In genomic region chr5:139483171-139483848, GRCm38 (mm10) we compare ENCODE assay signal across 8 mouse cellular contexts. TPM values are rescaled to one million over a fixed set of nuclear protein-coding genes. Genes with fewer than 3 reads are reported as not detected.
A peak's percentile ranks its signal among the peaks of the same experiment; 100 is the strongest.
DNase-seq lines count a peak whose midpoint lies in the region; ATAC-seq lines count a peak whose summit lies in the region.

No protein-coding gene starts in this region.

- DNase-seq in heart, adult 18-20 months: no peak
- peak; percentile 70 for DNase-seq in T-cell, adult 2 months (ENCODE audit: low spot score)
- DNase-seq in induced T-regulatory cell, adult 2 months (ENCODE audit: low read depth): peak; percentile 78
- DNase-seq in cerebellum, adult 11 months: no peak
- DNase-seq in right cerebral cortex, postnatal 10 days (ENCODE audit: low spot score in 2 of 2): no peak
- DNase-seq in adrenal gland, postnatal 25 days: no peak

- H3K4me1 ChIP-seq in heart, embryonic 13.5 days: peaks cover 15% of the 10 kb centered on the region
- peaks cover 10% of the 10 kb centered on the region for H3K4me1 ChIP-seq in midbrain, embryonic 12.5 days

- peaks cover 6% of the 10 kb centered on the region for H3K9me3 ChIP-seq in heart, embryonic 13.5 days
- peaks cover 8% of the 10 kb centered on the region for H3K9me3 ChIP-seq in midbrain, embryonic 12.5 days

- H3K36me3 ChIP-seq in heart, embryonic 13.5 days: peaks cover 44% of the 10 kb centered on the region
- H3K36me3 ChIP-seq in midbrain, embryonic 12.5 days: peaks cover 39% of the 10 kb centered on the region

- H3K27me3 ChIP-seq in heart, embryonic 13.5 days (replicated peaks): no peaks in the 10 kb centered on the region
- no peaks in the 10 kb centered on the region for H3K27me3 ChIP-seq in midbrain, embryonic 12.5 days

- 48% methylated on average over 14 of the region's 14 CpGs for WGBS in heart, embryonic 13.5 days
- 66% methylated on average over 14 of the region's 14 CpGs for WGBS in midbrain, embryonic 12.5 days

- H3K27ac ChIP-seq in heart, embryonic 13.5 days (replicated peaks): no peak overlapping the region
- no peak overlapping the region for H3K27ac ChIP-seq in midbrain, embryonic 12.5 days (replicated peaks)

- peak overlapping the region; percentile 72 for H3K4me3 ChIP-seq in heart, embryonic 13.5 days
- H3K4me3 ChIP-seq in midbrain, embryonic 12.5 days: peak overlapping the region; percentile 91

- peak overlapping the region; percentile 86 for H3K9ac ChIP-seq in heart, embryonic 13.5 days
- H3K9ac ChIP-seq in midbrain, embryonic 12.5 days (replicated peaks): peak overlapping the region; percentile 71

- ATAC-seq in heart, embryonic 13.5 days (ENCODE audit: extremely low read depth, insufficient number of reproducible peaks, low FRiP score, low TSS enrichment): no peak
- no peak for ATAC-seq in midbrain, embryonic 12.5 days (ENCODE audit: low FRiP score, low read depth)

- H3K4me2 ChIP-seq in heart, embryonic 13.5 days: peak overlapping the region; percentile 94
- H3K4me2 ChIP-seq in midbrain, embryonic 12.5 days (replicated peaks): peak overlapping the region; percentile 85

RNA-seq across cellular contexts. Expression of gene Zfand2a, which starts 1.0 kb away (rescaled TPM):
- polyA plus RNA-seq in heart, embryonic 13.5 days (2015; fragmentation: Nextera tagmentation; extraction: Ambion mirVana): 8.2 and 10.1 TPM in 2 replicates
- 10 to 100 TPM; 15.8 to 20.1 TPM for total RNA-seq in heart, adult 18-20 months (2021)
- polyA plus RNA-seq in midbrain, embryonic 12.5 days (2016; fragmentation: Nextera tagmentation; extraction: Ambion mirVana): 11.5 and 13.1 TPM in 2 replicates
- total RNA-seq in adrenal gland, postnatal 25 days (2021): 22.5 and 31.2 TPM in 2 replicates

RNA-seq across cellular contexts. Expression of gene 3110082I17Rik, which starts 23.0 kb away (rescaled TPM):
- polyA plus RNA-seq in heart, embryonic 13.5 days (2015; fragmentation: Nextera tagmentation; extraction: Ambion mirVana): 21.4 and 22.4 TPM in 2 replicates
- total RNA-seq in heart, adult 18-20 months (2021): 1 to 10 TPM; 5.6 TPM
- polyA plus RNA-seq in midbrain, embryonic 12.5 days (2016; fragmentation: Nextera tagmentation; extraction: Ambion mirVana): 27.5 and 29.3 TPM in 2 replicates
- total RNA-seq in adrenal gland, postnatal 25 days (2021): 9.8 and 15.8 TPM in 2 replicates

RNA-seq across cellular contexts. Expression of gene Uncx, which starts 60.0 kb away (rescaled TPM):
- polyA plus RNA-seq in heart, embryonic 13.5 days (2015; fragmentation: Nextera tagmentation; extraction: Ambion mirVana): not detected in 2 replicates
- total RNA-seq in heart, adult 18-20 months (2021): not detected
- polyA plus RNA-seq in midbrain, embryonic 12.5 days (2016; fragmentation: Nextera tagmentation; extraction: Ambion mirVana): 84.9 and 90.8 TPM in 2 replicates
- total RNA-seq in adrenal gland, postnatal 25 days (2021): not detected in 2 replicates

Comparison
In these comparisons a context has a peak if more than half of its experiments do, and no peak if none do; other contexts are left out.
1. DNase-seq: peak in T-cell, adult 2 months (single experiment) and induced T-regulatory cell, adult 2 months (single experiment); none in heart, adult 18-20 months (0 of 2), cerebellum, adult 11 months (single experiment), right cerebral cortex, postnatal 10 days (0 of 2) and adrenal gland, postnatal 25 days (single experiment).